Mouse (Mus musculus) myocyte (in vitro differentiated cells): ENCODE results near the gene Fam171a2.
A peak's percentile ranks its signal among the peaks of the same experiment; 100 is the strongest.

ENCODE experiments used
- CEBPB ChIP-seq: IDR thresholded peaks from 2 replicates; pipeline ENCODE4 v1.6.1; 2011; ENCODE audit warnings: mild to moderate bottlenecking, moderate library complexity; ENCODE audit not compliant: poor library complexity, insufficient read depth, severe bottlenecking
- E2F4 ChIP-seq: IDR thresholded peaks from one replicate; pipeline ENCODE4 v1.6.1; 2011; ENCODE audit warnings: mild to moderate bottlenecking, control low read depth, moderate library complexity; ENCODE audit not compliant: insufficient read depth
- MAX ChIP-seq: IDR thresholded peaks from one replicate; pipeline ENCODE4 v1.6.1; 2011; ENCODE audit warnings: low read depth, mild to moderate bottlenecking, control low read depth
- MYOD1 ChIP-seq, 3 experiments: IDR thresholded peaks; one replicate each; pipeline ENCODE4 v1.6.1; 2011; ENCODE audit warnings: control low read depth in 2 of 3, low read depth in 2 of 3, mild to moderate bottlenecking in 2 of 3, moderate library complexity in 1 of 3; ENCODE audit not compliant: insufficient read length in 2 of 3, control insufficient read depth in 1 of 3
- MYOG ChIP-seq, 3 experiments: IDR thresholded peaks; one replicate each; pipeline ENCODE4 v1.6.1; 2011; ENCODE audit warnings: control low read depth in 2 of 3, low read depth in 2 of 3, mild to moderate bottlenecking in 2 of 3; ENCODE audit not compliant: insufficient read length in 2 of 3, control insufficient read depth in 1 of 3, insufficient read depth in 1 of 3
- POLR2A ChIP-seq: IDR thresholded peaks from one replicate; pipeline ENCODE4 v1.6.1; 2011; ENCODE audit warnings: low read depth, mild to moderate bottlenecking, control low read depth, moderate library complexity; ENCODE audit not compliant: insufficient read length
- POLR2AphosphoS2 ChIP-seq: IDR thresholded peaks from one replicate; pipeline ENCODE4 v1.6.1; 2011; ENCODE audit warnings: low read depth, control low read depth; ENCODE audit not compliant: insufficient read length
- TCF12 ChIP-seq: IDR thresholded peaks from one replicate; pipeline ENCODE4 v1.6.1; 2011; ENCODE audit warnings: mild to moderate bottlenecking, control low read depth; ENCODE audit not compliant: poor library complexity, insufficient read depth, severe bottlenecking
- TCF3 ChIP-seq: IDR thresholded peaks from one replicate; pipeline ENCODE4 v1.6.1; 2011; ENCODE audit warnings: low read depth, control low read depth; ENCODE audit not compliant: insufficient read length
- USF1 ChIP-seq: IDR thresholded peaks from one replicate; pipeline ENCODE4 v1.6.1; 2011; ENCODE audit warnings: low read depth, mild to moderate bottlenecking, control low read depth, moderate library complexity

GRCm38 (mm10) chr11:102408344-102408876 lies 39.1 kb downstream of the Fam171a2 start:
- peak; percentile 61 for TF ChIP-seq MAX
- no peak for TF ChIP-seq TCF12
- peak; percentile 51 for TF ChIP-seq USF1
- peak; percentile 66 for TF ChIP-seq POLR2A
- TF ChIP-seq MYOD1 (IDR thresholded peaks at IDR 0.05; ENCODE audit: control insufficient read depth in 1 of 3, insufficient read length in 2 of 3, low read depth in 2 of 3), result no peak
- no peak for TF ChIP-seq TCF3
- TF ChIP-seq MYOG (IDR thresholded peaks at IDR 0.05; ENCODE audit: control insufficient read depth in 1 of 3, insufficient read depth in 1 of 3, insufficient read length in 2 of 3, low read depth in 2 of 3), result peak in 1 of 3 experiments; percentile 2
- TF ChIP-seq CEBPB, result no peak
- TF ChIP-seq E2F4, result peak; percentile 37
- peak; percentile 58 for TF ChIP-seq POLR2AphosphoS2
